ENCODE assay signal across 8 mouse cellular contexts in genomic region chr10:115587979-115588378, GRCm38 (mm10). TPM values are rescaled to one million over a fixed set of nuclear protein-coding genes. Genes with fewer than 3 reads are reported as not detected.
A peak's percentile ranks its signal among the peaks of the same experiment; 100 is the strongest.
DNase-seq lines count a peak whose midpoint lies in the region; ATAC-seq and TF ChIP-seq lines count a peak whose summit lies in the region.

No protein-coding gene starts in this region.

- no peak for TF ChIP-seq POLR2A in kidney, adult 2 months (IDR thresholded peaks at IDR 0.05; ENCODE audit: low read depth, low read length)

- ATAC-seq in kidney, postnatal 0 days (replicated peaks; ENCODE audit: low FRiP score, low read depth), result no peak; the same call in 1 of the 2 replicates
- no peak for ATAC-seq in forebrain, embryonic 11.5 days (replicated peaks; ENCODE audit: low FRiP score)
- 0 out of 2 replicates have a peak, but pooled peaks have one; percentile 4 for ATAC-seq in limb, embryonic 11.5 days (ENCODE audit: insufficient number of reproducible peaks, low FRiP score, low TSS enrichment, low read depth)
- ATAC-seq in neural tube, embryonic 14.5 days (ENCODE audit: low read depth), result no peak; the same call in 1 of the 2 replicates
- ATAC-seq in cerebellum, adult (ENCODE audit: insufficient number of reproducible peaks, low FRiP score, low TSS enrichment), result no peak

- H3K27ac ChIP-seq in kidney, postnatal 0 days, result no peak overlapping the region
- no peak overlapping the region for H3K27ac ChIP-seq in kidney, adult 2 months (ENCODE audit: insufficient read depth, low read depth, low read length)
- no peak overlapping the region for H3K27ac ChIP-seq in forebrain, embryonic 11.5 days (ENCODE audit: low read depth, low read length)
- H3K27ac ChIP-seq in limb, embryonic 11.5 days (replicated peaks; ENCODE audit: low read depth, low read length), result no peak overlapping the region
- H3K27ac ChIP-seq in neural tube, embryonic 14.5 days (ENCODE audit: low read depth, low read length), result no peak overlapping the region

- H3K36me3 ChIP-seq in kidney, postnatal 0 days (ENCODE audit: insufficient read depth, low read length), result no peaks in the 10 kb centered on the region
- H3K36me3 ChIP-seq in kidney, adult 2 months (ENCODE audit: control insufficient read depth, insufficient read depth, low read length), result no peaks in the 10 kb centered on the region
- H3K36me3 ChIP-seq in forebrain, embryonic 11.5 days (ENCODE audit: control insufficient read depth, insufficient read depth, low read length), result no peaks in the 10 kb centered on the region
- no peaks in the 10 kb centered on the region for H3K36me3 ChIP-seq in limb, embryonic 11.5 days (ENCODE audit: control insufficient read depth, insufficient read depth, low read length)
- no peaks in the 10 kb centered on the region for H3K36me3 ChIP-seq in neural tube, embryonic 14.5 days (ENCODE audit: control insufficient read depth, insufficient read depth, low read length)

- under 1% methylated on average over 7 of the region's 7 CpGs for whole genome bisulfite sequencing in kidney, postnatal 0 days
- 3% methylated on average over 7 of the region's 7 CpGs for WGBS in kidney, adult 2 months
- WGBS in forebrain, embryonic 11.5 days, result under 1% methylated on average over 7 of the region's 7 CpGs
- WGBS in limb, embryonic 11.5 days, result 2% methylated on average over 7 of the region's 7 CpGs
- under 1% methylated on average over 7 of the region's 7 CpGs for WGBS in neural tube, embryonic 14.5 days

- no peak for TF ChIP-seq CTCF in kidney, postnatal 0 days (IDR thresholded peaks at IDR 0.05; ENCODE audit: low read depth)
- TF ChIP-seq CTCF in kidney, adult 2 months (conservative IDR thresholded peaks at IDR 0.05; ENCODE audit: insufficient read depth, insufficient read length, low read depth, low read length), result no peak

- no peaks in the 10 kb centered on the region for H3K9me3 ChIP-seq in kidney, postnatal 0 days (replicated peaks; ENCODE audit: low read length)
- H3K9me3 ChIP-seq in forebrain, embryonic 11.5 days (ENCODE audit: control insufficient read depth, low read length), result no peaks in the 10 kb centered on the region
- no peaks in the 10 kb centered on the region for H3K9me3 ChIP-seq in limb, embryonic 11.5 days (ENCODE audit: control insufficient read depth, low read length)
- H3K9me3 ChIP-seq in neural tube, embryonic 14.5 days (ENCODE audit: control insufficient read depth, low read length), result no peaks in the 10 kb centered on the region

- peaks cover 32% of the 10 kb centered on the region for H3K27me3 ChIP-seq in kidney, postnatal 0 days (ENCODE audit: insufficient read depth, low read length)
- H3K27me3 ChIP-seq in kidney, adult 2 months (replicated peaks; ENCODE audit: control insufficient read depth, insufficient read depth, low read length), result peaks cover 10% of the 10 kb centered on the region
- peaks cover 59% of the 10 kb centered on the region for H3K27me3 ChIP-seq in forebrain, embryonic 11.5 days (ENCODE audit: control insufficient read depth, insufficient read depth, low read length)
- peaks cover 42% of the 10 kb centered on the region for H3K27me3 ChIP-seq in limb, embryonic 11.5 days (ENCODE audit: control insufficient read depth, insufficient read depth, low read length)
- H3K27me3 ChIP-seq in neural tube, embryonic 14.5 days (ENCODE audit: control insufficient read depth, insufficient read depth, low read length), result peaks cover 5% of the 10 kb centered on the region; the same call in 1 of the 2 replicates

- no peak for DNase-seq in kidney, postnatal 0 days (ENCODE audit: low spot score)
- no peak for DNase-seq in kidney, adult 2 months
- no peak for DNase-seq in forebrain, embryonic 11.5 days (ENCODE audit: low spot score)
- DNase-seq in limb, embryonic 11.5 days (ENCODE audit: low spot score), result no peak
- DNase-seq in layer of hippocampus, postnatal 25 days (ENCODE audit: extremely low spot score in 1 of 2, low spot score in 1 of 2), result no peak
- no peak for DNase-seq in frontal cortex, postnatal 14 days (ENCODE audit: low spot score in 2 of 2)

- H3K4me1 ChIP-seq in kidney, postnatal 0 days (replicated peaks; ENCODE audit: insufficient read depth, low read length), result peaks cover 11% of the 10 kb centered on the region; the same call in 1 of the 2 replicates
- no peaks in the 10 kb centered on the region for H3K4me1 ChIP-seq in kidney, adult 2 months (ENCODE audit: control insufficient read depth, insufficient read depth, low read length)
- peaks cover 11% of the 10 kb centered on the region for H3K4me1 ChIP-seq in forebrain, embryonic 11.5 days (replicated peaks; ENCODE audit: control insufficient read depth, insufficient read depth, low read length)
- H3K4me1 ChIP-seq in limb, embryonic 11.5 days (ENCODE audit: control insufficient read depth, insufficient read depth, low read length), result peaks cover 8% of the 10 kb centered on the region; the same call in 1 of the 2 replicates
- H3K4me1 ChIP-seq in neural tube, embryonic 14.5 days (ENCODE audit: control insufficient read depth, insufficient read depth, low read length), result peaks cover 13% of the 10 kb centered on the region

- peak overlapping the region; percentile 89 for H3K4me2 ChIP-seq in kidney, postnatal 0 days (ENCODE audit: low read length)
- peak overlapping the region; percentile 78 for H3K4me2 ChIP-seq in forebrain, embryonic 11.5 days (ENCODE audit: low read depth, low read length, severe bottlenecking)
- peak overlapping the region; percentile 97 for H3K4me2 ChIP-seq in limb, embryonic 11.5 days (ENCODE audit: low read depth, severe bottlenecking)
- peak overlapping the region; percentile 99 for H3K4me2 ChIP-seq in neural tube, embryonic 14.5 days (ENCODE audit: low read depth, low read length)

- peak overlapping the region; percentile 49 for H3K4me3 ChIP-seq in kidney, postnatal 0 days (replicated peaks; ENCODE audit: low read depth, low read length)
- H3K4me3 ChIP-seq in kidney, adult 2 months (ENCODE audit: insufficient read depth, low read depth, low read length), result no peak overlapping the region
- peak overlapping the region; percentile 45 for H3K4me3 ChIP-seq in forebrain, embryonic 11.5 days (ENCODE audit: low read depth, low read length)
- peak overlapping the region; percentile 53 for H3K4me3 ChIP-seq in limb, embryonic 11.5 days (ENCODE audit: low read depth, low read length)
- peak overlapping the region; percentile 54 for H3K4me3 ChIP-seq in neural tube, embryonic 14.5 days (ENCODE audit: low read depth, low read length)

- no peak overlapping the region for H3K9ac ChIP-seq in kidney, postnatal 0 days (ENCODE audit: low read depth, low read length)
- H3K9ac ChIP-seq in forebrain, embryonic 11.5 days (ENCODE audit: low read length), result peak overlapping the region; percentile 3; the same call in 1 of the 2 replicates
- H3K9ac ChIP-seq in limb, embryonic 11.5 days (ENCODE audit: low read length), result no peak overlapping the region
- H3K9ac ChIP-seq in neural tube, embryonic 14.5 days (replicated peaks; ENCODE audit: low read depth, low read length), result peak overlapping the region; percentile 63

RNA-seq across cellular contexts. Expression of gene Lgr5, which starts 0.4 kb away (rescaled TPM):
- polyA plus RNA-seq in kidney, postnatal 0 days (2015; fragmentation: Nextera tagmentation; extraction: Ambion mirVana), result 3.7 and 4.4 TPM in 2 replicates
- polyA plus RNA-seq in kidney, adult 2 months (2012; rRNA removed), result 0.58 and 0.97 TPM in 2 replicates
- polyA plus RNA-seq in forebrain, embryonic 11.5 days (2014; fragmentation: Nextera tagmentation; extraction: Ambion mirVana), result 0.81 and 0.94 TPM in 2 replicates
- 4.3 and 5.5 TPM in 2 replicates for polyA plus RNA-seq in limb, embryonic 11.5 days (2014; fragmentation: Nextera tagmentation; extraction: Ambion mirVana)
- polyA plus RNA-seq in neural tube, embryonic 14.5 days (2014; fragmentation: Nextera tagmentation; extraction: Ambion mirVana), result 3.0 and 5.3 TPM in 2 replicates
- total RNA-seq in layer of hippocampus, postnatal 25 days (2021), result 1 to 10 TPM; 1.8 to 2.9 TPM

RNA-seq across cellular contexts. Expression of gene A930009A15Rik, which starts 18.2 kb away (rescaled TPM):
- 0.14 TPM in 1 of 2 replicates, not detected in the other for polyA plus RNA-seq in kidney, postnatal 0 days (2015; fragmentation: Nextera tagmentation; extraction: Ambion mirVana)
- not detected in 2 replicates for polyA plus RNA-seq in kidney, adult 2 months (2012; rRNA removed)
- polyA plus RNA-seq in forebrain, embryonic 11.5 days (2014; fragmentation: Nextera tagmentation; extraction: Ambion mirVana), result not detected in 2 replicates
- polyA plus RNA-seq in limb, embryonic 11.5 days (2014; fragmentation: Nextera tagmentation; extraction: Ambion mirVana), result not detected in 2 replicates
- polyA plus RNA-seq in neural tube, embryonic 14.5 days (2014; fragmentation: Nextera tagmentation; extraction: Ambion mirVana), result 0.35 and 0.36 TPM in 2 replicates
- under 1 TPM; 0.54 to 0.75 TPM for total RNA-seq in layer of hippocampus, postnatal 25 days (2021)

Comparison
In these comparisons a context has a peak if more than half of its experiments do, and no peak if none do; other contexts are left out.
1. H3K9ac ChIP-seq: peak in forebrain, embryonic 11.5 days (single experiment) and neural tube, embryonic 14.5 days (single experiment); none in kidney, postnatal 0 days (single experiment) and limb, embryonic 11.5 days (single experiment).
2. Peak in every context shown above with its lines, with median percentiles within 50 percentile points of each other: H3K4me2 ChIP-seq.